Mouse (Mus musculus): ENCODE data around the gene Ephx4. TPM values are rescaled to one million over a fixed set of nuclear protein-coding genes. Genes with fewer than 3 reads are reported as not detected.

Ephx4 gene
- total and polyA plus RNA-seq, 3 experiments, result 0.23 to 0.45 (median 0.26) TPM

DNA sequence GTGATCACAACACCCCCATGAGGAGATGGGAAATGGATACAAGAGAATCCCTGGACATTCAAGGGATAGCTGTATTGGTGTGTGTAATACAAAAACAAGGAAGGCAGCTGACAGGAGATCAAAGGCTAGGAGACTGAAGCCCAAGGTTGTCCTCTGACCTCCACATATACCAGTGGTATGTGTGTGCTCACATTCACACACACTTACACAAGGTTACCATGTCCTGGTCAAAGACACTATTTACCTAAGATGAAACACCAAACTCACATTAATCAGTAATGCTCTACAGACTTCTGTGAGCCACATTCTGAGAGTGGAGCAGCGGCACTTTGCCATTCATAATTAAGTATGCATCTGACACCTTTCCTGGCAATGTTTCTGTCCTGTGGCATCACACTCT is 7.8 kb downstream of the Ephx4 start:
- H3K27ac ChIP-seq, result no peak overlapping the region
- H3K27me3 ChIP-seq (ENCODE audit: control insufficient read depth, insufficient read depth, low read length), result no peaks in the 10 kb centered on the region
- intact Hi-C loops (cut with DNase I), result no loop called here
- H3K36me3 ChIP-seq (ENCODE audit: control insufficient read depth, insufficient read depth, low read length), result no peaks in the 10 kb centered on the region
- no peak for DNase-seq
- H3K4me3 ChIP-seq, result no peak overlapping the region
- 92% methylated on average over 1 of the region's 1 CpGs for WGBS
- no peaks in the 10 kb centered on the region for H3K4me1 ChIP-seq (ENCODE audit: control insufficient read depth, insufficient read depth, low read length)
- no peak for TF ChIP-seq CTCF (IDR thresholded peaks at IDR 0.05)
- TF ChIP-seq EP300 (IDR thresholded peaks at IDR 0.05; ENCODE audit: insufficient read depth, low read depth, low read length), result no peak
- no peak for TF ChIP-seq POLR2A (IDR thresholded peaks at IDR 0.05; ENCODE audit: insufficient read depth, low read depth, low read length)
- H3K9ac ChIP-seq (ENCODE audit: low read depth, low read length), result no peak overlapping the region
- no peaks in the 10 kb centered on the region for H3K79me2 ChIP-seq (replicated peaks; ENCODE audit: control insufficient read depth, insufficient read depth, low read length)

DNA sequence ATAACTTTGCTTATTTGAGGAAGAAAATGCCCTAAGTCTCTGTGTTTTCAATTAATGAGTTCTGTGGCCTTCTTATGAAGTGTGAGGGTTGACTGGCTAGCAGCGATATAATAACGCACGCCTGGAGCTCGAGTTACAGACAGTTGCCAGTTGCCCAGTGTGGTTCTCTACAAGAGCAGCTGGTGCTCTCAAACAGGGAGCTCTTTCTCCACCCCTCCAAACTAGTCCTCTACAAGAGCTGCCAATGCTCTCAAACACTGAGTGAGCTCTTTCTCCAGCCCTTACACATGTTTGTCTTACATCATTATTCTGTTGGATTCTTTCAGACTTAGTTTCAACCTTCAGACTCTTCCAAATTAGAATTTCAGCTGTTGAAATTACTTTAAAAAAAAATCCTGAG is 8.8 kb downstream of the Ephx4 start:
- H3K4me3 ChIP-seq, result no peak overlapping the region
- H3K27ac ChIP-seq, result no peak overlapping the region
- 54% methylated on average over 4 of the region's 4 CpGs for WGBS
- intact Hi-C loops (cut with DNase I), result no loop called here
- H3K36me3 ChIP-seq (ENCODE audit: control insufficient read depth, insufficient read depth, low read length), result no peaks in the 10 kb centered on the region
- TF ChIP-seq CTCF (IDR thresholded peaks at IDR 0.05), result no peak
- TF ChIP-seq POLR2A (IDR thresholded peaks at IDR 0.05; ENCODE audit: insufficient read depth, low read depth, low read length), result no peak
- no peak for TF ChIP-seq EP300 (IDR thresholded peaks at IDR 0.05; ENCODE audit: insufficient read depth, low read depth, low read length)
- H3K27me3 ChIP-seq (ENCODE audit: control insufficient read depth, insufficient read depth, low read length), result no peaks in the 10 kb centered on the region
- H3K4me1 ChIP-seq (ENCODE audit: control insufficient read depth, insufficient read depth, low read length), result no peaks in the 10 kb centered on the region
- no peaks in the 10 kb centered on the region for H3K79me2 ChIP-seq (replicated peaks; ENCODE audit: control insufficient read depth, insufficient read depth, low read length)
- DNase-seq, result no peak
- no peak overlapping the region for H3K9ac ChIP-seq (ENCODE audit: low read depth, low read length)

DNA sequence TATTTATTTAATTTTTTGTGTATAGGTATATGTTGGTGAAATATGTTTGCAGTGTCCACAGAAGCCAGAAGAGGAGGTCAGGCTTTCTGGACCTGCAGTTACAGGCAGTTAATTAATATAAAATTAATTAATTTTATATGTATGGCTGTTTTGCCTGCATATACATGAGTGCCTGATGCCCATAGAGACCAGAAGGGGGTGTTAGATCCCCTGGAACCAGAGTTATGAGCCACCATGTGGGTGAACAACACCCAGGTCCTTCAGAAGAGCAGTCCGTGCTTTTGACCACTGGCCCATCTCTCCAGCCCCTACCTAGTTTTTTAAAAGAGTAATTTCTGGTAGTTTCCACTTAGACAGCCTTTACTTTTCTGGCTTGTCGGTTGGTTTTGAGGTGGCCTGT is 9.7 kb downstream of the Ephx4 start:
- Histone ChIP-seq H3K4me3 (no peak overlapping the region), H3K27me3 (ENCODE audit: control insufficient read depth, insufficient read depth, low read length) (no peaks in the 10 kb centered on the region), H3K9ac (ENCODE audit: low read depth, low read length) (no peak overlapping the region), H3K4me1 (ENCODE audit: control insufficient read depth, insufficient read depth, low read length) (no peaks in the 10 kb centered on the region), H3K79me2 (replicated peaks; ENCODE audit: control insufficient read depth, insufficient read depth, low read length) (no peaks in the 10 kb centered on the region), H3K27ac (no peak overlapping the region), H3K36me3 (ENCODE audit: control insufficient read depth, insufficient read depth, low read length) (no peaks in the 10 kb centered on the region)
- TF ChIP-seq EP300 (IDR thresholded peaks at IDR 0.05; ENCODE audit: insufficient read depth, low read depth, low read length) (no peak), CTCF (IDR thresholded peaks at IDR 0.05) (no peak)
- no peak for DNase-seq
- intact Hi-C loops (cut with DNase I), result no loop called here
- WGBS, result 81% methylated on average over 2 of the region's 2 CpGs

DNA sequence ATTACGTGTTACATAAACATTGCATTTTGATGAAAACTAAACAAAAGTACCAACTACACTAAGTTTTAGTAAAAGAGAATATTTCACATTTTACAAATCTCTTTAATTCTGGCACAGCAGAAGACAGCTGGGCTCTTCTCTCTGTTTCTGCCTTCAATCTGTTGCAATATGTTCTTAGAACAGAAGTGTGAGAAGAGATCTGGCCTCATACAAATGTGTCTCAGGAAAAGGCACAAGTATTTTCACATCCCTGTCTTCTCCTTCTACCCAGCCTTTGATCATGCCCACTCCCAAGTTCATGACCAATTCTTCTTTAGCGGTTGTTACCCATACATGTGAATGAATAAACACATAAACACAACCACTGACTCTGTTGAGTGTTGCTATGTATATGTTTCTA is 12.6 kb downstream of the Ephx4 start:
- Histone ChIP-seq H3K4me3 (no peak overlapping the region), H3K36me3 (ENCODE audit: control insufficient read depth, insufficient read depth, low read length) (no peaks in the 10 kb centered on the region)

DNA sequence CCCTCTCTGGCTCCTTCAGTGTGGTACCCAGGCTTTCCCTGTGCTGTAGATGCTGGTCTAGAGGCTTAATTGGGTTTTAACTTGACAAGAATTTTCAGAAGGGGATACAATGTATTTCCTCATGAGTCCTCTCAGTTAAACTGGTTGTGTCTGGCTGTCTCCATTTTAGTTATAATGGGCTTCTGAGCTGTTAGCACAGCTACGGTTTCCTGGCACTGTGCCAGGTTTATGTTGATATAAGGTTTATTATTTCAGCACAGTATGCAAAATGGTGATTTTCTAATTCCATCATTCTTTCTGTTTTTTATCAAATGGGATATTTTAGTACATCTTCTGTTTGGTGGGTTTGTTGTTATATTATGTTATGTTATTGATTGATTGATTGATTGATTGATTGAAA is 19.1 kb downstream of the Ephx4 start:
- Histone ChIP-seq H3K4me1 (ENCODE audit: control insufficient read depth, insufficient read depth, low read length) (no peaks in the 10 kb centered on the region; the same call in 1 of the 2 replicates), H3K36me3 (ENCODE audit: control insufficient read depth, insufficient read depth, low read length) (no peaks in the 10 kb centered on the region), H3K27ac (no peak overlapping the region), H3K9ac (ENCODE audit: low read depth, low read length) (no peak overlapping the region), H3K27me3 (ENCODE audit: control insufficient read depth, insufficient read depth, low read length) (no peaks in the 10 kb centered on the region), H3K79me2 (replicated peaks; ENCODE audit: control insufficient read depth, insufficient read depth, low read length) (no peaks in the 10 kb centered on the region), H3K4me3 (no peak overlapping the region)
- DNase-seq, result no peak
- 9% methylated on average over 1 of the region's 1 CpGs for WGBS
- intact Hi-C loops (cut with DNase I), result no loop called here
- TF ChIP-seq CTCF (IDR thresholded peaks at IDR 0.05), result no peak
- no peak for TF ChIP-seq POLR2A (IDR thresholded peaks at IDR 0.05; ENCODE audit: insufficient read depth, low read depth, low read length)
- TF ChIP-seq EP300 (IDR thresholded peaks at IDR 0.05; ENCODE audit: insufficient read depth, low read depth, low read length), result no peak

More for the DNA sequence above, 12.6 kb downstream of the Ephx4 start:
- Histone ChIP-seq H3K27ac (no peak overlapping the region), H3K79me2 (replicated peaks; ENCODE audit: control insufficient read depth, insufficient read depth, low read length) (no peaks in the 10 kb centered on the region), H3K27me3 (ENCODE audit: control insufficient read depth, insufficient read depth, low read length) (no peaks in the 10 kb centered on the region), H3K9ac (ENCODE audit: low read depth, low read length) (no peak overlapping the region), H3K4me1 (ENCODE audit: control insufficient read depth, insufficient read depth, low read length) (no peaks in the 10 kb centered on the region; the same call in 1 of the 2 replicates)
- intact Hi-C loops (cut with DNase I), result no loop called here
- 79% methylated on average over 2 of the region's 2 CpGs for WGBS
- TF ChIP-seq CTCF (IDR thresholded peaks at IDR 0.05), result no peak
- no peak for TF ChIP-seq EP300 (IDR thresholded peaks at IDR 0.05; ENCODE audit: insufficient read depth, low read depth, low read length)
- no peak for TF ChIP-seq POLR2A (IDR thresholded peaks at IDR 0.05; ENCODE audit: insufficient read depth, low read depth, low read length)
- DNase-seq, result no peak

DNA sequence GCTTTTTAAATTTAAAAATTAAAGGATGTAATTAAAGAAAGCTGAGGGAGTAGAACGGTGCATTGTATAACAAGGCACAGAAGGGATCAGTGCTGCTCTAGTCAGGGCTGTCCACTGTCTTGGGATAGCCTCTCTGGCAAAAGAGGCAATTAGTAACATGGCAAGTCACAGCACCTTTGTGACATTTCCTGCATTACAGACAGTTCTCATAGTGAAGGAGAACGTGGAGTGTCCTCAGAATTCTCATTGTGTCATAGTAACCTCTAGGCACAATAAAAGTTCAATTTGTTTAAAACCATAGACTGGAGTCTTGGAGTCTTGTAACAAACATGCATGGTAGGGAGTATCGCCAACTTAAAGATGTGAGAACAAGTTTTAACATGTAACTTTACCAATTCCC is 28.7 kb downstream of the Ephx4 start, which contains the start of gene Lpcat2b:
Gene Lpcat2b (plus strand): TSS at position 301 of the 400 bp plus-strand sequence.
- Histone ChIP-seq H3K4me3 (no peak within 1 kb of the TSS), H3K27me3 (ENCODE audit: control insufficient read depth, insufficient read depth, low read length) (no peaks in the 10 kb centered on the region), H3K9ac (ENCODE audit: low read depth, low read length) (no peak within 1 kb of the TSS), H3K27ac (no peak within 1 kb of the TSS), H3K36me3 (ENCODE audit: control insufficient read depth, insufficient read depth, low read length) (no peaks in the 10 kb centered on the region), H3K4me1 (ENCODE audit: control insufficient read depth, insufficient read depth, low read length) (no peaks in the 10 kb centered on the region), H3K79me2 (replicated peaks; ENCODE audit: control insufficient read depth, insufficient read depth, low read length) (no peaks in the 10 kb centered on the region)
- intact Hi-C loops (cut with DNase I), result no loop called here
- 71% methylated on average over 3 of the region's 3 CpGs for WGBS
- DNase-seq, result no peak
- TF ChIP-seq CTCF (IDR thresholded peaks at IDR 0.05) (no peak), POLR2A (IDR thresholded peaks at IDR 0.05; ENCODE audit: insufficient read depth, low read depth, low read length) (no peak), EP300 (IDR thresholded peaks at IDR 0.05; ENCODE audit: insufficient read depth, low read depth, low read length) (no peak)

Measured in heart, adult 2 months (tissue).